Mouse (Mus musculus): ENCODE measurements at regions not wholly inside any gene's neighbourhood (a gene's known extent, or its start where the extent isn't known, plus 50 kb on each side); places are given as distances from the start of the nearest gene placed in this dataset.

- no peak for TF ChIP-seq CTCF (conservative IDR thresholded peaks at IDR 0.05; ENCODE audit: low read length)
- no peak for TF ChIP-seq NANOG (IDR thresholded peaks at IDR 0.05; ENCODE audit: borderline replicate concordance, low read length)
- TF ChIP-seq POU5F1 (IDR thresholded peaks at IDR 0.05; ENCODE audit: borderline replicate concordance, low read length): no peak
These were observed 891.7 kb downstream of the Trim52 start for GRCm38 (mm10) chr14:106997565-106998279.

Measured in E14TG2a.4 (cell line).